Mouse (Mus musculus) forebrain, embryonic 13.5 days (tissue): ENCODE measurements at regions not wholly inside any gene's neighbourhood (a gene's known extent, or its start where the extent isn't known, plus 50 kb on each side); places are given as distances from the start of the nearest gene placed in this dataset.

Source experiments
- ATAC-seq: fragments of 200-750 bp; cut with Nextera tagmentation; 2 replicates; pipeline ENCODE4 v1.8.0; 2017
- H3K27ac ChIP-seq: fragments of 300-500 bp; sonication (generic); 2 replicates; pipeline ENCODE4 v1.5.1; 2015; ENCODE audit warnings: inconsistent platforms, mild to moderate bottlenecking, moderate library complexity
- H3K27me3 ChIP-seq: fragments of 300-500 bp; sonication (generic); 2 replicates; pipeline ENCODE4 v1.6.1; 2015; ENCODE audit warnings: mild to moderate bottlenecking, inconsistent platforms
- H3K36me3 ChIP-seq: fragments of 300-500 bp; sonication (generic); 2 replicates; pipeline ENCODE4 v1.6.1; 2015; ENCODE audit warnings: mild to moderate bottlenecking, inconsistent platforms; ENCODE audit not compliant: poor library complexity, severe bottlenecking
- H3K4me1 ChIP-seq: fragments of 300-500 bp; sonication (generic); 2 replicates; pipeline ENCODE4 v1.6.1; 2015; ENCODE audit warnings: inconsistent platforms
- H3K4me2 ChIP-seq: fragments of 300-500 bp; sonication (generic); 2 replicates; pipeline ENCODE4 v1.6.1; 2015; ENCODE audit warnings: inconsistent platforms, mild to moderate bottlenecking, moderate library complexity
- H3K4me3 ChIP-seq: fragments of 300-500 bp; sonication (generic); 2 replicates; pipeline ENCODE4 v1.5.1; 2015; ENCODE audit warnings: mild to moderate bottlenecking, inconsistent platforms
- H3K9ac ChIP-seq: fragments of 300-500 bp; sonication (generic); 2 replicates; pipeline ENCODE4 v1.6.1; 2015; ENCODE audit warnings: mild to moderate bottlenecking, inconsistent platforms
- H3K9me3 ChIP-seq: fragments of 300-500 bp; sonication (generic); replicated peaks from 2 replicates; pipeline ENCODE4 v1.6.1; 2016; ENCODE audit warnings: inconsistent platforms
- WGBS: fragments of 180-500 bp; shearing (Covaris S2); methylation state at CpG from one replicate; pipeline ENCODE4 v1.1.7; 2015; 5-methylcytosine and 5-hydroxymethylcytosine counted together

GRCm38 (mm10) chr9:90954613-90955012 lies 407.6 kb upstream of the Zic4 start:
- no peak overlapping the region for H3K9ac ChIP-seq
- no peak overlapping the region for H3K4me2 ChIP-seq
- no peak for ATAC-seq
- no peaks in the 10 kb centered on the region for H3K9me3 ChIP-seq
- no peaks in the 10 kb centered on the region for H3K36me3 ChIP-seq
- no peak overlapping the region for H3K27ac ChIP-seq
- no peak overlapping the region for H3K4me3 ChIP-seq
- H3K27me3 ChIP-seq, result no peaks in the 10 kb centered on the region
- no peaks in the 10 kb centered on the region for H3K4me1 ChIP-seq

GRCm38 (mm10) chr9:90961436-90961835 lies 400.8 kb upstream of the Zic4 start:
- Histone ChIP-seq H3K27me3 (no peaks in the 10 kb centered on the region), H3K36me3 (no peaks in the 10 kb centered on the region), H3K9me3 (no peaks in the 10 kb centered on the region), H3K9ac (no peak overlapping the region), H3K4me2 (no peak overlapping the region), H3K4me1 (no peaks in the 10 kb centered on the region), H3K4me3 (no peak overlapping the region), H3K27ac (no peak overlapping the region)
- no peak for ATAC-seq
- WGBS, result 84% methylated on average over 4 of the region's 4 CpGs

GRCm38 (mm10) chr9:90964043-90964442 lies 398.2 kb upstream of the Zic4 start:
- no peak overlapping the region for H3K4me2 ChIP-seq
- no peaks in the 10 kb centered on the region for H3K27me3 ChIP-seq
- no peak overlapping the region for H3K9ac ChIP-seq
- no peaks in the 10 kb centered on the region for H3K36me3 ChIP-seq
- no peaks in the 10 kb centered on the region for H3K4me1 ChIP-seq
- H3K27ac ChIP-seq, result no peak overlapping the region
- H3K4me3 ChIP-seq, result no peak overlapping the region
- H3K9me3 ChIP-seq, result no peaks in the 10 kb centered on the region
- ATAC-seq, result no peak
- whole genome bisulfite sequencing, result 42% methylated on average over 3 of the region's 3 CpGs

- Histone ChIP-seq H3K36me3 (no peaks in the 10 kb centered on the region), H3K27ac (no peak overlapping the region), H3K4me2 (no peak overlapping the region), H3K4me1 (no peaks in the 10 kb centered on the region), H3K9me3 (no peaks in the 10 kb centered on the region), H3K27me3 (no peaks in the 10 kb centered on the region), H3K4me3 (no peak overlapping the region), H3K9ac (no peak overlapping the region)
- WGBS, result 66% methylated on average over 4 of the region's 4 CpGs
- peak; percentile 52; the same call in 1 of the 2 replicates for ATAC-seq
These were observed 383.5 kb upstream of the Zic4 start for GRCm38 (mm10) chr9:90978730-90979129.

GRCm38 (mm10) chr9:90980023-90980802 lies 382.0 kb upstream of the Zic4 start:
- Histone ChIP-seq H3K9ac (no peak overlapping the region), H3K4me3 (no peak overlapping the region), H3K27ac (no peak overlapping the region), H3K4me2 (no peak overlapping the region), H3K36me3 (no peaks in the 10 kb centered on the region), H3K27me3 (no peaks in the 10 kb centered on the region), H3K4me1 (no peaks in the 10 kb centered on the region), H3K9me3 (no peaks in the 10 kb centered on the region)
- 66% methylated on average over 6 of the region's 6 CpGs for WGBS
- peak; percentile 90 for ATAC-seq

GRCm38 (mm10) chr9:90999178-90999577 lies 363.0 kb upstream of the Zic4 start:
- WGBS, result 91% methylated on average over 1 of the region's 1 CpGs
- ATAC-seq, result no peak
- Histone ChIP-seq H3K4me1 (no peaks in the 10 kb centered on the region), H3K9ac (no peak overlapping the region), H3K4me3 (no peak overlapping the region), H3K4me2 (no peak overlapping the region), H3K27ac (no peak overlapping the region), H3K27me3 (no peaks in the 10 kb centered on the region), H3K9me3 (no peaks in the 10 kb centered on the region), H3K36me3 (no peaks in the 10 kb centered on the region)

GRCm38 (mm10) chr9:91004214-91004613 lies 358.0 kb upstream of the Zic4 start:
- H3K9ac ChIP-seq, result no peak overlapping the region
- no peaks in the 10 kb centered on the region for H3K27me3 ChIP-seq
- no peaks in the 10 kb centered on the region for H3K4me1 ChIP-seq
- H3K27ac ChIP-seq, result no peak overlapping the region
- 78% methylated on average over 4 of the region's 4 CpGs for WGBS
- no peak overlapping the region for H3K4me2 ChIP-seq
- no peaks in the 10 kb centered on the region for H3K36me3 ChIP-seq
- no peak overlapping the region for H3K4me3 ChIP-seq
- no peak for ATAC-seq
- no peaks in the 10 kb centered on the region for H3K9me3 ChIP-seq

GRCm38 (mm10) chr9:91040546-91040945 lies 321.7 kb upstream of the Zic4 start:
- H3K27me3 ChIP-seq, result no peaks in the 10 kb centered on the region
- no peak overlapping the region for H3K9ac ChIP-seq
- no peaks in the 10 kb centered on the region for H3K9me3 ChIP-seq
- no peak overlapping the region for H3K4me3 ChIP-seq
- H3K36me3 ChIP-seq, result no peaks in the 10 kb centered on the region
- WGBS, result 7% methylated on average over 2 of the region's 2 CpGs
- no peak overlapping the region for H3K27ac ChIP-seq
- peak; percentile 63; the same call in 1 of the 2 replicates for ATAC-seq
- H3K4me2 ChIP-seq, result no peak overlapping the region
- H3K4me1 ChIP-seq, result 0 out of 2 replicates have a peak, but pooled peaks cover 3% of the 10 kb centered on the region

- Histone ChIP-seq H3K4me1 (no peaks in the 10 kb centered on the region), H3K4me3 (no peak overlapping the region), H3K9ac (no peak overlapping the region), H3K36me3 (no peaks in the 10 kb centered on the region), H3K27me3 (no peaks in the 10 kb centered on the region), H3K9me3 (no peaks in the 10 kb centered on the region), H3K4me2 (no peak overlapping the region), H3K27ac (no peak overlapping the region)
- WGBS, result 49% methylated on average over 2 of the region's 2 CpGs
- no peak for ATAC-seq
These were observed 313.6 kb upstream of the Zic4 start for GRCm38 (mm10) chr9:91048569-91048968.

GRCm38 (mm10) chr9:91053065-91053793 lies 309.0 kb upstream of the Zic4 start:
- no peak overlapping the region for H3K9ac ChIP-seq
- H3K36me3 ChIP-seq, result no peaks in the 10 kb centered on the region
- no peaks in the 10 kb centered on the region for H3K9me3 ChIP-seq
- H3K27ac ChIP-seq, result no peak overlapping the region
- H3K4me1 ChIP-seq, result no peaks in the 10 kb centered on the region
- WGBS, result 50% methylated on average over 4 of the region's 4 CpGs
- no peak overlapping the region for H3K4me2 ChIP-seq
- H3K4me3 ChIP-seq, result no peak overlapping the region
- no peak for ATAC-seq
- H3K27me3 ChIP-seq, result no peaks in the 10 kb centered on the region

GRCm38 (mm10) chr9:91059460-91059859 lies 302.8 kb upstream of the Zic4 start:
- no peak for ATAC-seq

GRCm38 (mm10) chr9:91069496-91069895 lies 292.7 kb upstream of the Zic4 start:
- no peaks in the 10 kb centered on the region for H3K36me3 ChIP-seq
- H3K4me2 ChIP-seq, result no peak overlapping the region
- H3K4me1 ChIP-seq, result no peaks in the 10 kb centered on the region
- WGBS, result 75% methylated on average over 5 of the region's 5 CpGs
- H3K27me3 ChIP-seq, result no peaks in the 10 kb centered on the region
- no peak for ATAC-seq
- H3K9me3 ChIP-seq, result no peaks in the 10 kb centered on the region
- H3K9ac ChIP-seq, result no peak overlapping the region
- no peak overlapping the region for H3K27ac ChIP-seq
- no peak overlapping the region for H3K4me3 ChIP-seq

More at GRCm38 (mm10) chr9:91059460-91059859, 302.8 kb upstream of the Zic4 start:
- WGBS, result 82% methylated on average over 4 of the region's 4 CpGs
- Histone ChIP-seq H3K27me3 (no peaks in the 10 kb centered on the region), H3K4me2 (no peak overlapping the region), H3K4me1 (0 out of 2 replicates have a peak, but pooled peaks cover 5% of the 10 kb centered on the region), H3K27ac (no peak overlapping the region), H3K9ac (no peak overlapping the region), H3K36me3 (no peaks in the 10 kb centered on the region), H3K4me3 (no peak overlapping the region), H3K9me3 (no peaks in the 10 kb centered on the region)
